Mouse (Mus musculus) erythroblast, embryonic 14.5 days (primary cell): ENCODE data around the gene Dnah11. TPM values are rescaled to one million over a fixed set of nuclear protein-coding genes. Genes with fewer than 3 reads are reported as not detected.

Source experiments
- H3K27me3 ChIP-seq: 2 replicates; pipeline ENCODE4 v1.6.1; 2012; ENCODE audit warnings: inconsistent platforms; ENCODE audit not compliant: control insufficient read depth
- H3K36me3 ChIP-seq: 2 replicates; pipeline ENCODE4 v1.6.1; 2012; ENCODE audit warnings: mild to moderate bottlenecking, inconsistent platforms; ENCODE audit not compliant: control insufficient read depth
- H3K4me1 ChIP-seq: 2 replicates; pipeline ENCODE4 v1.6.1; 2012; ENCODE audit warnings: inconsistent platforms; ENCODE audit not compliant: control insufficient read depth
- H3K4me3 ChIP-seq: replicated peaks from 2 replicates; pipeline ENCODE3; 2012; ENCODE audit warnings: moderate library complexity, mild to moderate bottlenecking, inconsistent platforms
- H3K9me3 ChIP-seq: 2 replicates; pipeline ENCODE4 v1.6.1; 2012; ENCODE audit warnings: low read length, inconsistent platforms, mixed read lengths; ENCODE audit not compliant: control insufficient read depth
- GATA1 ChIP-seq: IDR thresholded peaks from 2 replicates; pipeline ENCODE4 v1.6.1; 2012; ENCODE audit warnings: low read length, inconsistent platforms, mixed read lengths
- TAL1 ChIP-seq: IDR thresholded peaks from 3 replicates; pipeline ENCODE4 v1.6.1; 2012; ENCODE audit warnings: low read length, inconsistent platforms, mixed read lengths
- polyA plus RNA-seq: library from polyadenylated mRNA; stranded (reverse); fragments of >175 nt; gene quantifications from 2 replicates; pipeline ENCODE4 v1.2.3, GENCODE M21; 2012

The Dnah11 gene
- polyA plus RNA-seq, 1 experiment: not detected

- H3K27me3 ChIP-seq: no peaks in the 10 kb centered on the region
- H3K36me3 ChIP-seq: peaks cover 3% of the 10 kb centered on the region; the same call in 1 of the 2 replicates
- TF ChIP-seq GATA1: no peak
- TF ChIP-seq TAL1: no peak
- H3K4me1 ChIP-seq: no peaks in the 10 kb centered on the region
- H3K4me3 ChIP-seq: no peak overlapping the region
- no peaks in the 10 kb centered on the region for H3K9me3 ChIP-seq
Measured at GRCm38 (mm10) chr12:117860840-117861239, 338.0 kb downstream of the Dnah11 start.

GRCm38 (mm10) chr12:117857884-117858283 lies 341.0 kb downstream of the Dnah11 start:
- Histone ChIP-seq H3K27me3 (no peaks in the 10 kb centered on the region), H3K4me1 (no peaks in the 10 kb centered on the region), H3K4me3 (no peak overlapping the region), H3K36me3 (no peaks in the 10 kb centered on the region), H3K9me3 (no peaks in the 10 kb centered on the region)
- no peak for TF ChIP-seq GATA1
- no peak for TF ChIP-seq TAL1

GRCm38 (mm10) chr12:117857023-117857422 lies 341.8 kb downstream of the Dnah11 start:
- no peak overlapping the region for H3K4me3 ChIP-seq
- H3K36me3 ChIP-seq: no peaks in the 10 kb centered on the region
- no peaks in the 10 kb centered on the region for H3K9me3 ChIP-seq
- no peaks in the 10 kb centered on the region for H3K27me3 ChIP-seq
- TF ChIP-seq GATA1 (no peak), TAL1 (no peak)
- H3K4me1 ChIP-seq: no peaks in the 10 kb centered on the region

GRCm38 (mm10) chr12:117853316-117853715 lies 345.5 kb downstream of the Dnah11 start:
- H3K4me3 ChIP-seq: no peak overlapping the region
- TF ChIP-seq TAL1 (no peak), GATA1 (no peak)
- no peaks in the 10 kb centered on the region for H3K4me1 ChIP-seq
- peaks cover 7% of the 10 kb centered on the region for H3K36me3 ChIP-seq
- H3K27me3 ChIP-seq: no peaks in the 10 kb centered on the region
- H3K9me3 ChIP-seq: no peaks in the 10 kb centered on the region

GRCm38 (mm10) chr12:117850472-117850871 lies 348.4 kb downstream of the Dnah11 start:
- H3K4me1 ChIP-seq: no peaks in the 10 kb centered on the region
- H3K4me3 ChIP-seq: no peak overlapping the region
- no peaks in the 10 kb centered on the region for H3K9me3 ChIP-seq
- H3K36me3 ChIP-seq: peaks cover 7% of the 10 kb centered on the region
- TF ChIP-seq TAL1: no peak
- no peaks in the 10 kb centered on the region for H3K27me3 ChIP-seq

GRCm38 (mm10) chr12:117848621-117849020 lies 350.2 kb downstream of the Dnah11 start:
- no peak overlapping the region for H3K4me3 ChIP-seq
- peaks cover 7% of the 10 kb centered on the region for H3K36me3 ChIP-seq
- peaks cover 7% of the 10 kb centered on the region for H3K4me1 ChIP-seq
- H3K27me3 ChIP-seq: no peaks in the 10 kb centered on the region
- TF ChIP-seq TAL1: no peak
- no peak for TF ChIP-seq GATA1
- H3K9me3 ChIP-seq: no peaks in the 10 kb centered on the region

GRCm38 (mm10) chr12:117844917-117845316 lies 353.9 kb downstream of the Dnah11 start:
- Histone ChIP-seq H3K9me3 (no peaks in the 10 kb centered on the region), H3K4me3 (peak overlapping the region; percentile 80), H3K27me3 (no peaks in the 10 kb centered on the region), H3K36me3 (no peaks in the 10 kb centered on the region), H3K4me1 (peaks cover 18% of the 10 kb centered on the region)
- TF ChIP-seq GATA1 (no peak), TAL1 (no peak)

- TF ChIP-seq GATA1 (no peak), TAL1 (no peak)
Measured at GRCm38 (mm10) chr12:117844075-117844408, 354.8 kb downstream of the Dnah11 start.

GRCm38 (mm10) chr12:117843302-117844074 lies 355.4 kb downstream of the Dnah11 start:
- Histone ChIP-seq H3K27me3 (peaks cover 2% of the 10 kb centered on the region), H3K36me3 (no peaks in the 10 kb centered on the region), H3K4me3 (peak overlapping the region; percentile 80), H3K9me3 (no peaks in the 10 kb centered on the region), H3K4me1 (peaks cover 18% of the 10 kb centered on the region)
- TF ChIP-seq GATA1 (no peak), TAL1 (no peak)

More at GRCm38 (mm10) chr12:117844075-117844408, 354.8 kb downstream of the Dnah11 start:
- no peaks in the 10 kb centered on the region for H3K9me3 ChIP-seq
- peak overlapping the region; percentile 80 for H3K4me3 ChIP-seq
- H3K36me3 ChIP-seq: no peaks in the 10 kb centered on the region
- H3K27me3 ChIP-seq: no peaks in the 10 kb centered on the region
- H3K4me1 ChIP-seq: peaks cover 18% of the 10 kb centered on the region
